Mouse (Mus musculus): ENCODE measurements around the gene Adck1. TPM values are rescaled to one million over a fixed set of nuclear protein-coding genes. Genes with fewer than 3 reads are reported as not detected.

The Adck1 gene
- total and polyA plus RNA-seq, 2 experiments from 2014 or later = 40.1 to 48.7 TPM

GRCm38 (mm10) chr12:88378256-88378655 lies 17.9 kb downstream of the Adck1 start:
- no peak overlapping the region for H3K9ac ChIP-seq (replicated peaks; ENCODE audit: low read length)
- DNase-seq (ENCODE audit: low spot score) (no peak), ATAC-seq (no peak)
- H3K27me3 ChIP-seq (ENCODE audit: insufficient read depth, low read length) = no peaks in the 10 kb centered on the region
- peaks cover 7% of the 10 kb centered on the region; the same call in 1 of the 2 replicates for H3K36me3 ChIP-seq (ENCODE audit: insufficient read depth, low read length)
- H3K9me3 ChIP-seq (ENCODE audit: low read length) = no peaks in the 10 kb centered on the region
- WGBS = 98% methylated on average over 2 of the region's 2 CpGs
- no peaks in the 10 kb centered on the region for H3K4me1 ChIP-seq (ENCODE audit: insufficient read depth, low read length)
- H3K4me3 ChIP-seq (ENCODE audit: low read length) = no peak overlapping the region
- no peak overlapping the region for H3K27ac ChIP-seq
- H3K4me2 ChIP-seq (ENCODE audit: low read depth, low read length) = no peak overlapping the region
- TF ChIP-seq CTCF (IDR thresholded peaks at IDR 0.05; ENCODE audit: low read depth) = no peak

- Histone ChIP-seq H3K27ac (no peak overlapping the region), H3K9ac (replicated peaks; ENCODE audit: low read length) (no peak overlapping the region), H3K4me2 (ENCODE audit: low read depth, low read length) (no peak overlapping the region), H3K4me3 (ENCODE audit: low read length) (no peak overlapping the region), H3K9me3 (ENCODE audit: low read length) (no peaks in the 10 kb centered on the region), H3K36me3 (ENCODE audit: insufficient read depth, low read length) (no peaks in the 10 kb centered on the region), H3K4me1 (ENCODE audit: insufficient read depth, low read length) (no peaks in the 10 kb centered on the region), H3K27me3 (ENCODE audit: insufficient read depth, low read length) (no peaks in the 10 kb centered on the region)
- no peak for TF ChIP-seq CTCF (IDR thresholded peaks at IDR 0.05; ENCODE audit: low read depth)
- WGBS = 24% methylated on average over 6 of the region's 6 CpGs
- peak; percentile 24 for DNase-seq (ENCODE audit: low spot score)
- ATAC-seq = peak; percentile 49; the same call in 1 of the 2 replicates
Observed at GRCm38 (mm10) chr12:88388832-88389231, 28.5 kb downstream of the Adck1 start.

GRCm38 (mm10) chr12:88398658-88399057 lies 38.3 kb downstream of the Adck1 start:
- ATAC-seq = no peak
- no peaks in the 10 kb centered on the region; the same call in 1 of the 2 replicates for H3K4me1 ChIP-seq (ENCODE audit: insufficient read depth, low read length)
- TF ChIP-seq CTCF (IDR thresholded peaks at IDR 0.05; ENCODE audit: low read depth) = no peak
- H3K9ac ChIP-seq (replicated peaks; ENCODE audit: low read length) = no peak overlapping the region
- H3K4me2 ChIP-seq (ENCODE audit: low read depth, low read length) = no peak overlapping the region
- no peaks in the 10 kb centered on the region; the same call in 1 of the 2 replicates for H3K36me3 ChIP-seq (ENCODE audit: insufficient read depth, low read length)
- H3K27ac ChIP-seq = no peak overlapping the region
- WGBS = 89% methylated on average over 1 of the region's 1 CpGs
- H3K9me3 ChIP-seq (ENCODE audit: low read length) = no peaks in the 10 kb centered on the region
- DNase-seq (ENCODE audit: low spot score) = no peak
- no peaks in the 10 kb centered on the region for H3K27me3 ChIP-seq (ENCODE audit: insufficient read depth, low read length)
- H3K4me3 ChIP-seq (ENCODE audit: low read length) = no peak overlapping the region

GRCm38 (mm10) chr12:88403541-88403940 lies 43.2 kb downstream of the Adck1 start:
- Histone ChIP-seq H3K4me2 (ENCODE audit: low read depth, low read length) (no peak overlapping the region), H3K36me3 (ENCODE audit: insufficient read depth, low read length) (no peaks in the 10 kb centered on the region), H3K9me3 (ENCODE audit: low read length) (no peaks in the 10 kb centered on the region), H3K4me3 (ENCODE audit: low read length) (no peak overlapping the region), H3K27me3 (ENCODE audit: insufficient read depth, low read length) (no peaks in the 10 kb centered on the region), H3K4me1 (ENCODE audit: insufficient read depth, low read length) (no peaks in the 10 kb centered on the region; the same call in 1 of the 2 replicates), H3K27ac (no peak overlapping the region), H3K9ac (replicated peaks; ENCODE audit: low read length) (no peak overlapping the region)
- no peak for DNase-seq (ENCODE audit: low spot score)
- TF ChIP-seq CTCF (IDR thresholded peaks at IDR 0.05; ENCODE audit: low read depth) = no peak
- 29% methylated on average over 5 of the region's 5 CpGs for WGBS
- no peak for ATAC-seq

- H3K9me3 ChIP-seq (ENCODE audit: low read length) = no peaks in the 10 kb centered on the region
- TF ChIP-seq CTCF (IDR thresholded peaks at IDR 0.05; ENCODE audit: low read depth) = peak; percentile 85
- WGBS = 35% methylated on average over 2 of the region's 2 CpGs
- H3K4me2 ChIP-seq (ENCODE audit: low read depth, low read length) = no peak overlapping the region
- no peaks in the 10 kb centered on the region for H3K27me3 ChIP-seq (ENCODE audit: insufficient read depth, low read length)
- no peak overlapping the region for H3K4me3 ChIP-seq (ENCODE audit: low read length)
- no peak overlapping the region for H3K27ac ChIP-seq
- no peak overlapping the region for H3K9ac ChIP-seq (replicated peaks; ENCODE audit: low read length)
- peak; percentile 85 for DNase-seq (ENCODE audit: low spot score)
- no peaks in the 10 kb centered on the region for H3K36me3 ChIP-seq (ENCODE audit: insufficient read depth, low read length)
- peak; percentile 25; the same call in 1 of the 2 replicates for ATAC-seq
- no peaks in the 10 kb centered on the region; the same call in 1 of the 2 replicates for H3K4me1 ChIP-seq (ENCODE audit: insufficient read depth, low read length)
Observed at GRCm38 (mm10) chr12:88405113-88405512, 44.8 kb downstream of the Adck1 start.

GRCm38 (mm10) chr12:88407996-88408322 lies 47.6 kb downstream of the Adck1 start:
- no peak for TF ChIP-seq CTCF (IDR thresholded peaks at IDR 0.05; ENCODE audit: low read depth)
- Histone ChIP-seq H3K4me3 (ENCODE audit: low read length) (no peak overlapping the region), H3K27me3 (ENCODE audit: insufficient read depth, low read length) (no peaks in the 10 kb centered on the region), H3K4me2 (ENCODE audit: low read depth, low read length) (no peak overlapping the region), H3K27ac (no peak overlapping the region), H3K9ac (replicated peaks; ENCODE audit: low read length) (no peak overlapping the region), H3K4me1 (ENCODE audit: insufficient read depth, low read length) (no peaks in the 10 kb centered on the region; the same call in 1 of the 2 replicates), H3K36me3 (ENCODE audit: insufficient read depth, low read length) (no peaks in the 10 kb centered on the region), H3K9me3 (ENCODE audit: low read length) (no peaks in the 10 kb centered on the region)
- DNase-seq (ENCODE audit: low spot score) (no peak), ATAC-seq (no peak)
- WGBS = 77% methylated on average over 4 of the region's 4 CpGs

GRCm38 (mm10) chr12:88408323-88409047 lies 48.1 kb downstream of the Adck1 start:
- H3K9ac ChIP-seq (replicated peaks; ENCODE audit: low read length) = no peak overlapping the region
- no peak overlapping the region for H3K4me3 ChIP-seq (ENCODE audit: low read length)
- WGBS = 48% methylated on average over 11 of the region's 11 CpGs
- ATAC-seq (no peak), DNase-seq (ENCODE audit: low spot score) (no peak)
- H3K9me3 ChIP-seq (ENCODE audit: low read length) = no peaks in the 10 kb centered on the region
- no peaks in the 10 kb centered on the region for H3K36me3 ChIP-seq (ENCODE audit: insufficient read depth, low read length)
- no peak for TF ChIP-seq CTCF (IDR thresholded peaks at IDR 0.05; ENCODE audit: low read depth)
- no peaks in the 10 kb centered on the region; the same call in 1 of the 2 replicates for H3K4me1 ChIP-seq (ENCODE audit: insufficient read depth, low read length)
- H3K27ac ChIP-seq = no peak overlapping the region
- H3K27me3 ChIP-seq (ENCODE audit: insufficient read depth, low read length) = no peaks in the 10 kb centered on the region
- no peak overlapping the region for H3K4me2 ChIP-seq (ENCODE audit: low read depth, low read length)
